ENCODE assay signal across 8 mouse cellular contexts in the genomic region with DNA sequence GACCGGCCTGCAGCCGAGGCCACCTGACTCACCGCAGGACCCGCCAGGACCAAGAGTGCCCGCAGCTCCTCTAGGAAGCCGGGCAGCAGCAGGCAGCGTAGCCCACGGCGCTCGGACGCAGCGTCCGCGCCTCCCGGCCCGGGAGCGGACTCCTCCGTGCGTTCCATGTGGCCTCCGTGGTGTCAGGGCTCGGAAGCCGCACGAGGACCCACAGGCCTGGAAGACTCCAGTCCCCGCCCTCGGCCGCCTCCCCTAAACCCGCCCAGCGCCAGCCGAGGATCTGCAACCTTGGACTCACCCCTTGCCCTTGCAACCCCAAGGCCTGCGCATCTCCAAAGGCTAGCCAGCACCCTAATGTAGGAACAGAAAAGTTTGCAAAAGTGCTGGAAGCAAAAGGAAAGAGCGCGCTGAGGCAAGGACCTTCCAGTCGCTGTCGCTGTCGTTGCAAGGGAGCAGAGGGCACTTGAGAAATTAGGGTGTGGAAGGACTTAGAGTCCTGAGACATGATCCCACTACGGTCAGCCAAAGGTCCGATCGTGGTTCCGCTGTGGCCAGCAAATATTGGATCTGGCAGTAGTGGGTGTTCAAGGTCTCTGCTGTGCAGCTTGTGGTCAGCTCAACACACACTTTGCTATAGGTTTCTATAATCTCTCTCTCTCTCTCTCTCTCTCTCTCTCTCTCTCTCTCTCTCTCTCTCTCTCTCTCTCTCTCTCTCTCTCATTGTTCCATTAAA. TPM values are rescaled to one million over a fixed set of nuclear protein-coding genes. Genes with fewer than 3 reads are reported as not detected.
DNase-seq lines count a peak whose midpoint lies in the region; ATAC-seq and TF ChIP-seq lines count a peak whose summit lies in the region.

TSS of gene Slc47a1 (minus strand) at position 465 of the 733 bp plus-strand sequence.

- peak within 1 kb of the TSS; percentile 45; the same call in 1 of the 2 replicates for H3K9ac ChIP-seq in intestine, postnatal 0 days (ENCODE audit: low read depth, low read length)
- H3K9ac ChIP-seq in liver, postnatal 0 days (replicated peaks): peak within 1 kb of the TSS; percentile 8; the same call in 1 of the 2 replicates

- peak within 1 kb of the TSS; percentile 70 for H3K27ac ChIP-seq in intestine, postnatal 0 days (ENCODE audit: low read depth, low read length)
- H3K27ac ChIP-seq in liver, postnatal 0 days (ENCODE audit: low read depth): peak within 1 kb of the TSS; percentile 55

- peak; percentile 61 for ATAC-seq in intestine, postnatal 0 days
- peak; percentile 69 for ATAC-seq in liver, postnatal 0 days

- H3K4me1 ChIP-seq in intestine, postnatal 0 days (replicated peaks; ENCODE audit: control insufficient read depth, insufficient read depth, low read length): 0 out of 2 replicates have a peak, but pooled peaks cover 4% of the 10 kb centered on the region
- H3K4me1 ChIP-seq in liver, postnatal 0 days (ENCODE audit: insufficient read depth): peaks cover 10% of the 10 kb centered on the region

- no peak for TF ChIP-seq CTCF in intestine, postnatal 0 days (IDR thresholded peaks at IDR 0.05; ENCODE audit: low read depth)
- no peak for TF ChIP-seq CTCF in liver, postnatal 0 days (IDR thresholded peaks at IDR 0.05; ENCODE audit: low read depth)

- no peak for TF ChIP-seq EP300 in liver, postnatal 0 days (IDR thresholded peaks at IDR 0.05; ENCODE audit: low read depth)

- no peaks in the 10 kb centered on the region for H3K9me3 ChIP-seq in intestine, postnatal 0 days (ENCODE audit: control insufficient read depth)
- H3K9me3 ChIP-seq in liver, postnatal 0 days (ENCODE audit: low read length): no peaks in the 10 kb centered on the region

- WGBS in intestine, postnatal 0 days: 9% methylated on average over 39 of the region's 39 CpGs
- WGBS in liver, postnatal 0 days (ENCODE audit: insufficient replicate concordance): 14% methylated on average over 37 of the region's 39 CpGs

- peak; percentile 53 for DNase-seq in ovary, postnatal 36 days (ENCODE audit: low spot score)
- no peak for DNase-seq in ovary, postnatal 10 days (ENCODE audit: low spot score)
- DNase-seq in heart, adult 11 months: peak; percentile 91
- DNase-seq in liver, postnatal 0 days: peak; percentile 59
- DNase-seq in skeletal muscle tissue, adult 2 months (ENCODE audit: low read depth, low spot score): peak; percentile 20
- no peak for DNase-seq in frontal cortex, adult 2 months (ENCODE audit: extremely low spot score in 1 of 2, low spot score in 1 of 2)
- no peak for DNase-seq in T-cell, adult 2 months (ENCODE audit: low spot score)

- peak within 1 kb of the TSS; percentile 67 for H3K4me2 ChIP-seq in intestine, postnatal 0 days (replicated peaks; ENCODE audit: low read depth)
- peak within 1 kb of the TSS; percentile 59 for H3K4me2 ChIP-seq in liver, postnatal 0 days (ENCODE audit: low read depth, low read length)

- H3K36me3 ChIP-seq in intestine, postnatal 0 days (ENCODE audit: control insufficient read depth, insufficient read depth): no peaks in the 10 kb centered on the region
- H3K36me3 ChIP-seq in liver, postnatal 0 days (replicated peaks; ENCODE audit: insufficient read depth, low read length): no peaks in the 10 kb centered on the region

- H3K4me3 ChIP-seq in intestine, postnatal 0 days (ENCODE audit: low read depth, low read length): peak within 1 kb of the TSS; percentile 23; the same call in 1 of the 2 replicates
- H3K4me3 ChIP-seq in liver, postnatal 0 days (ENCODE audit: low read depth, low read length): peak within 1 kb of the TSS; percentile 16

- H3K27me3 ChIP-seq in intestine, postnatal 0 days (replicated peaks; ENCODE audit: control insufficient read depth, insufficient read depth, low read length): peaks cover 16% of the 10 kb centered on the region; the same call in 1 of the 2 replicates
- peaks cover 10% of the 10 kb centered on the region for H3K27me3 ChIP-seq in liver, postnatal 0 days (ENCODE audit: insufficient read depth, low read length)

RNA-seq across cellular contexts. Expression of gene Slc47a1, which starts in this region (rescaled TPM):
- 8.0 and 9.8 TPM in 2 replicates for polyA plus RNA-seq in intestine, postnatal 0 days (2015; fragmentation: Nextera tagmentation; extraction: Ambion mirVana)
- 27.5 and 30.2 TPM in 2 replicates for polyA plus RNA-seq in liver, postnatal 0 days (2015; fragmentation: Nextera tagmentation; extraction: Ambion mirVana)
- 4.8 TPM in 2 replicates for polyA plus RNA-seq in frontal cortex, adult 2 months (2012; rRNA removed)

Comparison
In these comparisons a context has a peak if more than half of its experiments do, and no peak if none do; other contexts are left out.
1. DNase-seq: peak in ovary, postnatal 36 days (single experiment), heart, adult 11 months (single experiment), liver, postnatal 0 days (single experiment) and skeletal muscle tissue, adult 2 months (single experiment); none in ovary, postnatal 10 days (single experiment), frontal cortex, adult 2 months (0 of 2) and T-cell, adult 2 months (single experiment).